Mouse (Mus musculus): ENCODE results near the gene Atp2a3. TPM values are rescaled to one million over a fixed set of nuclear protein-coding genes. Genes with fewer than 3 reads are reported as not detected.
A peak's percentile ranks its signal among the peaks of the same experiment; 100 is the strongest.

Atp2a3 gene
- polyA plus RNA-seq, 1 experiment = 4.4 TPM

GRCm38 (mm10) chr11:73024236-73024904 lies 63.4 kb downstream of the Atp2a3 start:
- no peak overlapping the region for H3K27ac ChIP-seq (ENCODE audit: insufficient read depth, low read length)
- peaks cover 14% of the 10 kb centered on the region for H3K4me1 ChIP-seq (ENCODE audit: control insufficient read depth, insufficient read depth, low read length)
- no peak overlapping the region for H3K4me3 ChIP-seq (ENCODE audit: insufficient read depth, low read length)
- no peak for TF ChIP-seq CTCF (IDR thresholded peaks at IDR 0.05; ENCODE audit: extremely low read depth, insufficient read depth, low read length)
- TF ChIP-seq POLR2A (IDR thresholded peaks at IDR 0.05; ENCODE audit: extremely low read depth, insufficient read depth, low read length) = no peak

- TF ChIP-seq POLR2A (IDR thresholded peaks at IDR 0.05; ENCODE audit: extremely low read depth, insufficient read depth, low read length) (no peak), CTCF (IDR thresholded peaks at IDR 0.05; ENCODE audit: extremely low read depth, insufficient read depth, low read length) (no peak)
These were observed 66.0 kb downstream of the Atp2a3 start for GRCm38 (mm10) chr11:73026961-73027360.

GRCm38 (mm10) chr11:73030821-73031498 lies 70.0 kb downstream of the Atp2a3 start:
- Histone ChIP-seq H3K27ac (ENCODE audit: insufficient read depth, low read length) (no peak overlapping the region), H3K4me1 (ENCODE audit: control insufficient read depth, insufficient read depth, low read length) (0 out of 2 replicates have a peak, but pooled peaks cover 4% of the 10 kb centered on the region), H3K4me3 (ENCODE audit: insufficient read depth, low read length) (peak overlapping the region; percentile 1; the same call in 1 of the 2 replicates)
- no peak for TF ChIP-seq CTCF (IDR thresholded peaks at IDR 0.05; ENCODE audit: extremely low read depth, insufficient read depth, low read length)
- 0 out of 2 replicates have a peak, but pooled peaks have one; percentile 36 for TF ChIP-seq POLR2A (IDR thresholded peaks at IDR 0.05; ENCODE audit: extremely low read depth, insufficient read depth, low read length)

More at GRCm38 (mm10) chr11:73026961-73027360, 66.0 kb downstream of the Atp2a3 start:
- peaks cover 11% of the 10 kb centered on the region; the same call in 1 of the 2 replicates for H3K4me1 ChIP-seq (ENCODE audit: control insufficient read depth, insufficient read depth, low read length)
- no peak overlapping the region for H3K4me3 ChIP-seq (ENCODE audit: insufficient read depth, low read length)
- no peak overlapping the region for H3K27ac ChIP-seq (ENCODE audit: insufficient read depth, low read length)

GRCm38 (mm10) chr11:73031536-73031935 lies 70.6 kb downstream of the Atp2a3 start:
- Histone ChIP-seq H3K27ac (ENCODE audit: insufficient read depth, low read length) (no peak overlapping the region), H3K4me3 (ENCODE audit: insufficient read depth, low read length) (no peak overlapping the region), H3K4me1 (ENCODE audit: control insufficient read depth, insufficient read depth, low read length) (0 out of 2 replicates have a peak, but pooled peaks cover 4% of the 10 kb centered on the region)
- TF ChIP-seq CTCF (IDR thresholded peaks at IDR 0.05; ENCODE audit: extremely low read depth, insufficient read depth, low read length) (no peak), POLR2A (IDR thresholded peaks at IDR 0.05; ENCODE audit: extremely low read depth, insufficient read depth, low read length) (no peak)

GRCm38 (mm10) chr11:73036077-73036476 lies 75.1 kb downstream of the Atp2a3 start:
- H3K27ac ChIP-seq (ENCODE audit: insufficient read depth, low read length) = no peak overlapping the region
- no peak for TF ChIP-seq CTCF (IDR thresholded peaks at IDR 0.05; ENCODE audit: extremely low read depth, insufficient read depth, low read length)
- TF ChIP-seq POLR2A (IDR thresholded peaks at IDR 0.05; ENCODE audit: extremely low read depth, insufficient read depth, low read length) = no peak
- H3K4me1 ChIP-seq (ENCODE audit: control insufficient read depth, insufficient read depth, low read length) = 0 out of 2 replicates have a peak, but pooled peaks cover 1% of the 10 kb centered on the region
- no peak overlapping the region for H3K4me3 ChIP-seq (ENCODE audit: insufficient read depth, low read length)

GRCm38 (mm10) chr11:73036889-73037288 lies 75.9 kb downstream of the Atp2a3 start:
- H3K4me3 ChIP-seq (ENCODE audit: insufficient read depth, low read length) = no peak overlapping the region
- no peak for TF ChIP-seq POLR2A (IDR thresholded peaks at IDR 0.05; ENCODE audit: extremely low read depth, insufficient read depth, low read length)
- no peak for TF ChIP-seq CTCF (IDR thresholded peaks at IDR 0.05; ENCODE audit: extremely low read depth, insufficient read depth, low read length)
- H3K4me1 ChIP-seq (ENCODE audit: control insufficient read depth, insufficient read depth, low read length) = no peaks in the 10 kb centered on the region
- no peak overlapping the region for H3K27ac ChIP-seq (ENCODE audit: insufficient read depth, low read length)

GRCm38 (mm10) chr11:73037691-73038090 lies 76.7 kb downstream of the Atp2a3 start:
- Histone ChIP-seq H3K4me3 (ENCODE audit: insufficient read depth, low read length) (no peak overlapping the region), H3K27ac (ENCODE audit: insufficient read depth, low read length) (no peak overlapping the region), H3K4me1 (ENCODE audit: control insufficient read depth, insufficient read depth, low read length) (no peaks in the 10 kb centered on the region)
- TF ChIP-seq CTCF (IDR thresholded peaks at IDR 0.05; ENCODE audit: extremely low read depth, insufficient read depth, low read length) (no peak), POLR2A (IDR thresholded peaks at IDR 0.05; ENCODE audit: extremely low read depth, insufficient read depth, low read length) (no peak)

GRCm38 (mm10) chr11:73039102-73039799 lies 78.3 kb downstream of the Atp2a3 start:
- Histone ChIP-seq H3K4me1 (ENCODE audit: control insufficient read depth, insufficient read depth, low read length) (no peaks in the 10 kb centered on the region), H3K4me3 (ENCODE audit: insufficient read depth, low read length) (no peak overlapping the region), H3K27ac (ENCODE audit: insufficient read depth, low read length) (no peak overlapping the region)
- peak; percentile 67 for TF ChIP-seq CTCF (IDR thresholded peaks at IDR 0.05; ENCODE audit: extremely low read depth, insufficient read depth, low read length)
- no peak for TF ChIP-seq POLR2A (IDR thresholded peaks at IDR 0.05; ENCODE audit: extremely low read depth, insufficient read depth, low read length)

Other genes with a start within 250 kb of the Atp2a3 start
- 14.5 and 15.2 TPM in 2 replicates for gene Cyb5d2, start 165.0 kb upstream of the Atp2a3 start, polyA plus RNA-seq (2012; rRNA removed)
- 28.1 and 29.2 TPM in 2 replicates for gene Zzef1, start 164.9 kb upstream of the Atp2a3 start, polyA plus RNA-seq (2012; rRNA removed)
- 0.52 and 0.78 TPM in 2 replicates for gene P2rx1, start 37.9 kb downstream of the Atp2a3 start, polyA plus RNA-seq (2012; rRNA removed)
- gene Camkk1, start 57.8 kb downstream of the Atp2a3 start, polyA plus RNA-seq (2012; rRNA removed) = 90.0 and 103 TPM in 2 replicates
- 4.5 and 4.7 TPM in 2 replicates for gene Ncbp3, start 86.6 kb downstream of the Atp2a3 start, polyA plus RNA-seq (2012; rRNA removed)
- gene Itgae, start 129.4 kb downstream of the Atp2a3 start, polyA plus RNA-seq (2012; rRNA removed) = 0.21 and 0.25 TPM in 2 replicates
- 0.13 and 0.15 TPM in 2 replicates for gene Haspin, start 177.1 kb downstream of the Atp2a3 start, polyA plus RNA-seq (2012; rRNA removed)
- 0.35 and 0.68 TPM in 2 replicates for gene P2rx5, start 199.3 kb downstream of the Atp2a3 start, polyA plus RNA-seq (2012; rRNA removed)
- gene Emc6, start 215.9 kb downstream of the Atp2a3 start, polyA plus RNA-seq (2012; rRNA removed) = 62.8 and 69.7 TPM in 2 replicates
- 13.3 and 13.6 TPM in 2 replicates for gene Tax1bp3, start 215.9 kb downstream of the Atp2a3 start, polyA plus RNA-seq (2012; rRNA removed)
- gene Ctns, start 237.9 kb downstream of the Atp2a3 start, polyA plus RNA-seq (2012; rRNA removed) = 23.5 and 24.5 TPM in 2 replicates
- gene Shpk, start 238.3 kb downstream of the Atp2a3 start, polyA plus RNA-seq (2012; rRNA removed) = 4.1 and 4.4 TPM in 2 replicates